Mouse (Mus musculus): ENCODE measurements around the gene Ccdc33.

Ccdc33 gene

GRCm38 (mm10) chr9:58118671-58119070 lies at the start of gene Ccdc33:
Gene Ccdc33, minus strand, starts transcription at chr9:58118823.
- in situ Hi-C loops (cut with MboI; ENCODE audit: low sequenced_read_pairs), result no loop called here

GRCm38 (mm10) chr9:58165779-58166178 lies 47.2 kb upstream of the Ccdc33 start:
- in situ Hi-C loops (cut with MboI; ENCODE audit: low sequenced_read_pairs), result no loop called here

- in situ Hi-C loops (cut with MboI; ENCODE audit: low sequenced_read_pairs), result no loop called here
Measured at GRCm38 (mm10) chr9:58163146-58163545, 44.5 kb upstream of the Ccdc33 start.

- in situ Hi-C loops (cut with MboI; ENCODE audit: low sequenced_read_pairs), result no loop called here
Measured at GRCm38 (mm10) chr9:58162173-58162572, 43.5 kb upstream of the Ccdc33 start.

- in situ Hi-C loops (cut with MboI; ENCODE audit: low sequenced_read_pairs), result no loop called here
Measured at GRCm38 (mm10) chr9:58160315-58160714, 41.7 kb upstream of the Ccdc33 start.

GRCm38 (mm10) chr9:58159855-58160254 lies 41.2 kb upstream of the Ccdc33 start:
- in situ Hi-C loops (cut with MboI; ENCODE audit: low sequenced_read_pairs), result no loop called here

- in situ Hi-C loops (cut with MboI; ENCODE audit: low sequenced_read_pairs), result no loop called here
Measured at GRCm38 (mm10) chr9:58158541-58159311, 40.1 kb upstream of the Ccdc33 start.

GRCm38 (mm10) chr9:58157838-58158237 lies 39.2 kb upstream of the Ccdc33 start:
- in situ Hi-C loops (cut with MboI; ENCODE audit: low sequenced_read_pairs), result no loop called here

GRCm38 (mm10) chr9:58156819-58157560 lies 38.4 kb upstream of the Ccdc33 start:
- in situ Hi-C loops (cut with MboI; ENCODE audit: low sequenced_read_pairs), result no loop called here

GRCm38 (mm10) chr9:58155366-58155765 lies 36.7 kb upstream of the Ccdc33 start:
- in situ Hi-C loops (cut with MboI; ENCODE audit: low sequenced_read_pairs), result no loop called here

GRCm38 (mm10) chr9:58153095-58153494 lies 34.5 kb upstream of the Ccdc33 start:
- in situ Hi-C loops (cut with MboI; ENCODE audit: low sequenced_read_pairs), result no loop called here

- in situ Hi-C loops (cut with MboI; ENCODE audit: low sequenced_read_pairs), result no loop called here
Measured at GRCm38 (mm10) chr9:58150733-58151361, 32.2 kb upstream of the Ccdc33 start.

- in situ Hi-C loops (cut with MboI; ENCODE audit: low sequenced_read_pairs), result no loop called here
Measured at GRCm38 (mm10) chr9:58148806-58149205, 30.2 kb upstream of the Ccdc33 start.

- in situ Hi-C loops (cut with MboI; ENCODE audit: low sequenced_read_pairs), result no loop called here
Measured at GRCm38 (mm10) chr9:58145417-58145816, 26.8 kb upstream of the Ccdc33 start.

- in situ Hi-C loops (cut with MboI; ENCODE audit: low sequenced_read_pairs), result no loop called here
Measured at GRCm38 (mm10) chr9:58144664-58145063, 26.0 kb upstream of the Ccdc33 start.

GRCm38 (mm10) chr9:58143419-58143818 lies 24.8 kb upstream of the Ccdc33 start:
- in situ Hi-C loops (cut with MboI; ENCODE audit: low sequenced_read_pairs), result no loop called here

- in situ Hi-C loops (cut with MboI; ENCODE audit: low sequenced_read_pairs), result no loop called here
Measured at GRCm38 (mm10) chr9:58139947-58140346, 21.3 kb upstream of the Ccdc33 start.

GRCm38 (mm10) chr9:58135921-58136321 lies 17.3 kb upstream of the Ccdc33 start:
- in situ Hi-C loops (cut with MboI; ENCODE audit: low sequenced_read_pairs), result no loop called here

- in situ Hi-C loops (cut with MboI; ENCODE audit: low sequenced_read_pairs), result no loop called here
Measured at GRCm38 (mm10) chr9:58134906-58135305, 16.3 kb upstream of the Ccdc33 start.

GRCm38 (mm10) chr9:58133893-58134884 lies 15.6 kb upstream of the Ccdc33 start:
- in situ Hi-C loops (cut with MboI; ENCODE audit: low sequenced_read_pairs), result no loop called here

- in situ Hi-C loops (cut with MboI; ENCODE audit: low sequenced_read_pairs), result no loop called here
Measured at GRCm38 (mm10) chr9:58131735-58132134, 13.1 kb upstream of the Ccdc33 start.

Data from CH12F3 (cell line).